ENCODE assay signal across 8 mouse cellular contexts in genomic region chr2:158139628-158140027, GRCm38 (mm10). TPM values are rescaled to one million over a fixed set of nuclear protein-coding genes. Genes with fewer than 3 reads are reported as not detected.
DNase-seq lines count a peak whose midpoint lies in the region; ATAC-seq and TF ChIP-seq lines count a peak whose summit lies in the region.

No protein-coding gene starts in this region.

- DNase-seq in forebrain, embryonic 10.5 days (ENCODE audit: extremely low spot score, low spot score), result no peak
- no peak for DNase-seq in forebrain, embryonic 11.5 days (ENCODE audit: low spot score)
- peak; percentile 65 for DNase-seq in Patski (ENCODE audit: low read depth, low spot score)
- DNase-seq in gastrocnemius, adult 18-20 months (ENCODE audit: low spot score), result peak; percentile 94
- peak; percentile 49 for DNase-seq in hindbrain, embryonic 14.5 days (ENCODE audit: low spot score)
- peak; percentile 72 for DNase-seq in lung, adult 2 months
- DNase-seq in testis, postnatal 10 days (ENCODE audit: low spot score), result peak; percentile 63
- no peak for DNase-seq in kidney, adult 8-10 months

- in situ Hi-C loops in Patski (cut with MboI; ENCODE audit: low pct_unique_long_range_greater_than_20kb), result loop anchor here (5.0 kb wide), 1 partner anchor 72 kb away; no protein-coding TSS in a partner anchor

- no peak overlapping the region for H3K9ac ChIP-seq in forebrain, embryonic 11.5 days (ENCODE audit: low read length)
- 0 out of 2 replicates have a peak overlapping the region, but pooled peaks have one; percentile 8 for H3K9ac ChIP-seq in hindbrain, embryonic 14.5 days

- CTCF ChIA-PET in Patski (lab: Charles Lee), result interaction anchor here (0.9 to 1.4 kb wide), 3 partner anchors 9 to 27 kb away, joined by 3 read pairs; no protein-coding TSS in a partner anchor

- POLR2A ChIA-PET in Patski (lab: Charles Lee), result interaction anchor here (1.6 kb wide), 1 partner anchor 9 kb away, joined by 4 read pairs; no protein-coding TSS in a partner anchor

- no peak for ATAC-seq in forebrain, embryonic 11.5 days (replicated peaks; ENCODE audit: low FRiP score)
- peak; percentile 95 for ATAC-seq in Patski
- peak; percentile 77; the same call in 1 of the 2 replicates for ATAC-seq in hindbrain, embryonic 14.5 days (ENCODE audit: low FRiP score)

- no peak overlapping the region for H3K4me2 ChIP-seq in forebrain, embryonic 11.5 days (ENCODE audit: low read depth, low read length, severe bottlenecking)
- H3K4me2 ChIP-seq in hindbrain, embryonic 14.5 days (replicated peaks), result no peak overlapping the region

- no peak for TF ChIP-seq CTCF in Patski (IDR thresholded peaks at IDR 0.05)
- no peak for TF ChIP-seq CTCF in lung, adult 2 months (IDR thresholded peaks at IDR 0.05; ENCODE audit: insufficient read depth, low read length)

- H3K4me3 ChIP-seq in forebrain, embryonic 10.5 days, result no peak overlapping the region
- no peak overlapping the region for H3K4me3 ChIP-seq in forebrain, embryonic 11.5 days (ENCODE audit: low read depth, low read length)
- H3K4me3 ChIP-seq in hindbrain, embryonic 14.5 days (replicated peaks; ENCODE audit: low read length), result no peak overlapping the region
- no peak overlapping the region for H3K4me3 ChIP-seq in lung, adult 2 months (replicated peaks; ENCODE audit: extremely low read depth, low read depth, low read length)

- H3K27ac ChIP-seq in forebrain, embryonic 10.5 days, result peak overlapping the region; percentile 21
- H3K27ac ChIP-seq in forebrain, embryonic 11.5 days (ENCODE audit: low read depth, low read length), result no peak overlapping the region
- no peak overlapping the region for H3K27ac ChIP-seq in hindbrain, embryonic 14.5 days

- no peaks in the 10 kb centered on the region for H3K9me3 ChIP-seq in forebrain, embryonic 10.5 days
- no peaks in the 10 kb centered on the region for H3K9me3 ChIP-seq in forebrain, embryonic 11.5 days (ENCODE audit: control insufficient read depth, low read length)
- no peaks in the 10 kb centered on the region for H3K9me3 ChIP-seq in hindbrain, embryonic 14.5 days (ENCODE audit: control insufficient read depth, low read length)

- H3K4me1 ChIP-seq in forebrain, embryonic 10.5 days, result peaks cover 51% of the 10 kb centered on the region
- H3K4me1 ChIP-seq in forebrain, embryonic 11.5 days (replicated peaks; ENCODE audit: control insufficient read depth, insufficient read depth, low read length), result no peaks in the 10 kb centered on the region
- H3K4me1 ChIP-seq in hindbrain, embryonic 14.5 days (replicated peaks; ENCODE audit: control insufficient read depth, insufficient read depth, low read length), result no peaks in the 10 kb centered on the region
- H3K4me1 ChIP-seq in lung, adult 2 months (ENCODE audit: control insufficient read depth, insufficient read depth, low read length), result peaks cover 54% of the 10 kb centered on the region

- WGBS in forebrain, embryonic 10.5 days, result 66% methylated on average over 7 of the region's 7 CpGs
- WGBS in forebrain, embryonic 11.5 days, result 55% methylated on average over 7 of the region's 7 CpGs
- WGBS in hindbrain, embryonic 14.5 days, result 37% methylated on average over 7 of the region's 7 CpGs
- WGBS in lung, adult 2 months, result 16% methylated on average over 7 of the region's 7 CpGs

- TF ChIP-seq POLR2A in lung, adult 2 months (IDR thresholded peaks at IDR 0.05; ENCODE audit: borderline replicate concordance, extremely low read depth, low read depth, low read length), result no peak

- peaks cover 19% of the 10 kb centered on the region for H3K27me3 ChIP-seq in forebrain, embryonic 10.5 days (ENCODE audit: poor library complexity, severe bottlenecking)
- no peaks in the 10 kb centered on the region for H3K27me3 ChIP-seq in forebrain, embryonic 11.5 days (ENCODE audit: control insufficient read depth, insufficient read depth, low read length)
- no peaks in the 10 kb centered on the region for H3K27me3 ChIP-seq in Patski
- no peaks in the 10 kb centered on the region for H3K27me3 ChIP-seq in hindbrain, embryonic 14.5 days (ENCODE audit: control insufficient read depth, insufficient read depth, low read length)

- no peaks in the 10 kb centered on the region for H3K36me3 ChIP-seq in forebrain, embryonic 10.5 days (replicated peaks)
- H3K36me3 ChIP-seq in forebrain, embryonic 11.5 days (ENCODE audit: control insufficient read depth, insufficient read depth, low read length), result no peaks in the 10 kb centered on the region
- no peaks in the 10 kb centered on the region for H3K36me3 ChIP-seq in hindbrain, embryonic 14.5 days (replicated peaks; ENCODE audit: control insufficient read depth, insufficient read depth)

RNA-seq across cellular contexts. Expression of gene Tgm2, which starts 6.6 kb away (rescaled TPM):
- polyA plus RNA-seq in forebrain, embryonic 10.5 days (2016; fragmentation: Nextera tagmentation; extraction: Ambion mirVana), result 6.3 and 7.2 TPM in 2 replicates
- polyA plus RNA-seq in forebrain, embryonic 11.5 days (2014; fragmentation: Nextera tagmentation; extraction: Ambion mirVana), result 4.2 and 4.7 TPM in 2 replicates
- polyA plus RNA-seq in Patski (2021), result 113 TPM
- 10 to 100 TPM; 40.7 to 47.3 TPM for total RNA-seq in gastrocnemius, adult 18-20 months (2021)
- 5.5 and 6.1 TPM in 2 replicates for polyA plus RNA-seq in hindbrain, embryonic 14.5 days (2014; fragmentation: Nextera tagmentation; extraction: Ambion mirVana)
- polyA plus RNA-seq in lung, adult 2 months (2012; rRNA removed), result 285 and 297 TPM in 2 replicates

Comparison
In these comparisons a context has a peak if more than half of its experiments do, and no peak if none do; other contexts are left out.
1. DNase-seq: peak in Patski (single experiment), gastrocnemius, adult 18-20 months (single experiment), hindbrain, embryonic 14.5 days (single experiment), lung, adult 2 months (single experiment) and testis, postnatal 10 days (single experiment); none in forebrain, embryonic 10.5 days (single experiment), forebrain, embryonic 11.5 days (single experiment) and kidney, adult 8-10 months (0 of 2).
2. RNA of gene Tgm2, which starts 6.6 kb away (polyA plus RNA-seq): 285 to 297 TPM in lung, adult 2 months and 113 TPM in Patski (single experiment); 6.3 to 7.2 TPM in forebrain, embryonic 10.5 days, 5.5 to 6.1 TPM in hindbrain, embryonic 14.5 days and 4.2 to 4.7 TPM in forebrain, embryonic 11.5 days; every median in the first group is over 10 times any median in the second.